Mouse (Mus musculus) forebrain, embryonic 15.5 days (tissue): ENCODE results near the gene Nudt16. TPM values are rescaled to one million over a fixed set of nuclear protein-coding genes. Genes with fewer than 3 reads are reported as not detected.
"Not testable (repeated sequence)": the region's sequence is repeated elsewhere in the genome, so short reads cannot be mapped to it uniquely, and the experiment has no call there.

Experiments used
- ATAC-seq: fragments of 200-750 bp; cut with Nextera tagmentation; replicated peaks from 2 replicates; pipeline ENCODE4 v1.8.0; 2017; ENCODE audit warnings: mild to moderate bottlenecking, moderate TSS enrichment, moderate library complexity
- H3K27ac ChIP-seq: fragments of 300-500 bp; sonication (generic); replicated peaks from 2 replicates; pipeline ENCODE4 v1.5.1; 2015; ENCODE audit warnings: mild to moderate bottlenecking, inconsistent platforms
- H3K27me3 ChIP-seq: fragments of 300-500 bp; sonication (generic); 2 replicates; pipeline ENCODE4 v1.6.1; 2015; ENCODE audit warnings: inconsistent platforms
- H3K36me3 ChIP-seq: fragments of 300-500 bp; sonication (generic); 2 replicates; pipeline ENCODE4 v1.6.1; 2015; ENCODE audit warnings: mild to moderate bottlenecking, inconsistent platforms
- H3K4me1 ChIP-seq: fragments of 300-500 bp; sonication (generic); 2 replicates; pipeline ENCODE4 v1.6.1; 2015; ENCODE audit warnings: inconsistent platforms
- H3K4me2 ChIP-seq: fragments of 300-500 bp; sonication (generic); replicated peaks from 2 replicates; pipeline ENCODE4 v1.6.1; 2015; ENCODE audit warnings: mild to moderate bottlenecking, inconsistent platforms
- H3K4me3 ChIP-seq: fragments of 300-500 bp; sonication (generic); 2 replicates; pipeline ENCODE4 v1.5.1; 2015; ENCODE audit warnings: mild to moderate bottlenecking, inconsistent platforms
- H3K9ac ChIP-seq: fragments of 300-500 bp; sonication (generic); replicated peaks from 2 replicates; pipeline ENCODE4 v1.6.1; 2015; ENCODE audit warnings: mild to moderate bottlenecking, inconsistent platforms
- H3K9me3 ChIP-seq: fragments of 300-500 bp; sonication (generic); 2 replicates; pipeline ENCODE4 v1.6.1; 2016; ENCODE audit warnings: inconsistent platforms
- WGBS: fragments of 180-500 bp; shearing (Covaris S2); methylation state at CpG from one replicate; pipeline ENCODE4 v1.1.7; 2015; ENCODE audit warnings: mixed read lengths; 5-methylcytosine and 5-hydroxymethylcytosine counted together
- polyA plus RNA-seq: library from polyadenylated mRNA; unstranded; fragments of >200 nt; fragmentation: Nextera tagmentation; extraction: Ambion mirVana; gene quantifications from 2 replicates; pipeline ENCODE4 v1.2.1, GENCODE M21; 2015

Nudt16 gene
- polyA plus RNA-seq: 28.4 and 33.1 TPM in 2 replicates

DNA sequence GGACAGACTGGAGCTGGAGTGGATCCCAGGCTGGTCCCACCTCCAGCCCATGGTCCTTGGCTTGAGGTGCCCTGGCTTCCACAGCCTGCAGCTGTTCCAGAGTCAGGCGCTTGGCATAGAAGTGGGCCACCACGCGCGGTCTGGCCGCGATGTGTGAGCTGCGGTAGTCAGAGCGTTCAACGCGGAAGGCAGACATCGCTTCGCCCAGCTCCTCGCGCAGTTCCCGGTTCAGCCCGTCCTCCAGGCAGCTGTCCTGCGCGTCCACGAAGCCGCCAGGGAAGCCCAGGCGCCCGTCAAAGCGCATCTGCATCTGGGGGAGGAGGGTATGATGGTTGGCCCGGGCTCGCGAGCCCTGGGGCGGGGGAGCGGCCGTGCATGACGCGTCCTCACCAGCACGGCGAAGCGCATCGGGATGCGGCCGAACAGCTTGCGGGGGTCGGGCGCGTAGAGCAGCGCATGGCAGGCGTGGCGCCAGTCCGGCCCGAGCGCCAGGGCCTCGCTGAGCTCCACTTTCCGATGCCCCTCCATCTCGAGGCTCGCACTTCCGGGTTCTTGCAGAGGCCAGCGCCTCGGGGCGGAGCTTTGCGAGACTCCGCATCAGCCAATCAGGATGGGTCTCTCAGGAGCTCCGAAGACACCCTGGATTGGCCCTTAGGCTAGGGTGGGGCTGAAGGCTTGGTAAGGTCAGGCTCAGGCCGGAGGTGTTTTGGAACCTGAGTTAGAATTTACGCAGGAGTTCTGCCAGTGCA, at the start of gene Nudt16:
Gene Nudt16, minus strand, starts transcription at position 572 of the 749 bp plus-strand sequence.
- peak within 1 kb of the TSS; percentile 91 for H3K4me2 ChIP-seq
- under 1% methylated on average over 58 of the region's 60 CpGs for WGBS
- no peaks in the 10 kb centered on the region for H3K9me3 ChIP-seq
- no peaks in the 10 kb centered on the region for H3K36me3 ChIP-seq
- peak within 1 kb of the TSS; percentile 90 for H3K27ac ChIP-seq
- peak; percentile 99 for ATAC-seq
- peak within 1 kb of the TSS; percentile 86 for H3K9ac ChIP-seq
- H3K27me3 ChIP-seq: no peaks in the 10 kb centered on the region
- H3K4me3 ChIP-seq: peak within 1 kb of the TSS; percentile 87
- peaks cover 25% of the 10 kb centered on the region for H3K4me1 ChIP-seq

DNA sequence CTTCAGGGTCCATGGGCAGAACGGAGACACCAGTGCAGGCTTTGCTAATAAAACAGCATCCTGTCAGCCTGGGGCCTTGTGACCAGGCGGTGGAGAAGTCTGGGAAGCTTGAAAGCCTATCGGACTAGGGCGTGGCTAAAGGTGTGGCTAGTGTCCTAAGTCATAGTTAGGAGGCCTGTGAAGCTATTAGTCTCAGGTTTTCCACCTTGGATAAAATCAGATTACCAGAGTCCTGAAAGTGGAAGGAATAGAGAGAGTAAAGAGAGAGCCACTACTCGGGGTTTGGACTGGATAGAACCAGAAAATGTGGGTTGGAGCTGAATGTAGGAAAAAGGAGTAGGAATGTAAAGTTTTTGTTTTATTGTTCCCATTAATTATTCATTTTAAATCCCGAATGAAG, 13.4 kb upstream of the Nudt16 start, which contains the start of gene 1700080E11Rik:
Gene 1700080E11Rik, minus strand, starts transcription at position 101 of the 400 bp plus-strand sequence.
- H3K9ac ChIP-seq: no peak within 1 kb of the TSS
- no peaks in the 10 kb centered on the region for H3K27me3 ChIP-seq
- H3K9me3 ChIP-seq: no peaks in the 10 kb centered on the region
- no peaks in the 10 kb centered on the region for H3K4me1 ChIP-seq
- no peaks in the 10 kb centered on the region for H3K36me3 ChIP-seq
- WGBS: 87% methylated on average over 6 of the region's 6 CpGs
- H3K4me2 ChIP-seq: no peak within 1 kb of the TSS
- no peak within 1 kb of the TSS for H3K27ac ChIP-seq
- no peak within 1 kb of the TSS for H3K4me3 ChIP-seq
- ATAC-seq: no peak

DNA sequence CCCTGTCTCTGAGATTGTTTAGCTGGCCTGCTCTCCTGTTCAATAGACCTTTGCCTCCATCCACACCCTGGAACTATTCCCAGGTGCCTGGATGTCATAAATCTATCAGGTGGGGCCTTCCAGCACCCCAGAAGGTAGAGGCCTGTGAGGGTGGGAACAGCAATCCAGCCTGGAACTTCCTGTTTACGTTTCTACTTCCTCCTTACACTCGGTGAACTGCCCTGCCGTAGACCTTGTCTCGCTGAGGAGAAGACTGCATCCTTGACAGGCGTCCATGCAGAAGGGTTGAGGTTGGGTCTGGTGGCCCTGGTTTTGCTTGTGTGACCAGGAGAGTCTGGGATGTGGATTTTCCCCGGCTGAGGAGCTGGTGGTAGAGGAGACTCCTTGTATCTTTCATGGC, 7.6 kb upstream of the Nudt16 start:
- no peaks in the 10 kb centered on the region for H3K9me3 ChIP-seq
- H3K4me2 ChIP-seq: no peak overlapping the region
- ATAC-seq: no peak
- H3K4me1 ChIP-seq: no peaks in the 10 kb centered on the region
- H3K4me3 ChIP-seq: no peak overlapping the region
- no peaks in the 10 kb centered on the region for H3K36me3 ChIP-seq
- no peak overlapping the region for H3K27ac ChIP-seq
- no peaks in the 10 kb centered on the region for H3K27me3 ChIP-seq
- no peak overlapping the region for H3K9ac ChIP-seq
- 88% methylated on average over 6 of the region's 6 CpGs for WGBS

DNA sequence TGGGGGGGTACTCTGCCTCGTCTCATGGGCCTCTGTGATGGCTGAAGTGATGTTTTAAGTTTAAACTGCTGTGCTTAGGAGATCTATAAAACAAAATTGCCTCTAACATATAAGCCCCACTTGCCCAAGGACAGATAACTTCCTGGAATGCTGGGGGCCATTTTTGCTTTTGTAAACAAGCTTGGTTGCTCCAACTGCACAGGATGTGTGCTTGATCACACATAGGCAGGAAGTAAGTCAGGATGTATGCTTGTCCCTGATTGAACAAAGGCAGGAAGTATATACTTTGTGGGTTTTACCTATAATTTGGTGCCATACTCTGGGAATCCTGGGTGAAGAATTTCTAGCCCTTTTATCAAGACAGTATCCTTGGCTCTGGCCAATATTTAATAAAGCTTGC, 4.8 kb upstream of the Nudt16 start:
- Histone ChIP-seq H3K9me3 (no peaks in the 10 kb centered on the region), H3K4me1 (peaks cover 4% of the 10 kb centered on the region; the same call in 1 of the 2 replicates), H3K4me2 (no peak overlapping the region), H3K27ac (no peak overlapping the region), H3K9ac (no peak overlapping the region), H3K4me3 (no peak overlapping the region), H3K27me3 (no peaks in the 10 kb centered on the region), H3K36me3 (no peaks in the 10 kb centered on the region)
- 36% methylated on average over 1 of the region's 1 CpGs for WGBS
- no peak for ATAC-seq

DNA sequence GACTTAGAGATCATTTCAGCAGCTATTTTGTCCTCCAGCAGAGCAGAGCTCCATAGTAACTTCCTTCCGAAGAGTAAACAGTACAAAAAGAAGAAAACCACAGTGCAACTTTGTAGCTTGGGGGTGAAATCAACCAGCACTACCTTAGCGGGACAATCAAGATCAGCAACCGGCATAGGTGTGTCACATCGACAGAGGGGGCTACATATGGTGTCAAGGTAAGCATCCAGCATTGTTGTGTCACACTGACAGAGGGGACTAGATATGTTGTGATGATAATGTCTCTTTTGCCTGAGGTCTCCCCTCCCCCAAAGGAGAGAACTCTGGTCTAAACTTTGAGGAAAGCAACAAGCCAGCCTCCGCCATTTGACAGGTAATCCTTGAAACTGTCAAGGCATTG, 2.9 kb upstream of the Nudt16 start:
- Histone ChIP-seq H3K27me3 (no peaks in the 10 kb centered on the region), H3K4me1 (peaks cover 19% of the 10 kb centered on the region), H3K36me3 (no peaks in the 10 kb centered on the region), H3K9ac (no peak overlapping the region), H3K27ac (no peak overlapping the region), H3K4me2 (no peak overlapping the region), H3K9me3 (no peaks in the 10 kb centered on the region), H3K4me3 (no peak overlapping the region)
- 88% methylated on average over 5 of the region's 5 CpGs for WGBS
- ATAC-seq: no peak

DNA sequence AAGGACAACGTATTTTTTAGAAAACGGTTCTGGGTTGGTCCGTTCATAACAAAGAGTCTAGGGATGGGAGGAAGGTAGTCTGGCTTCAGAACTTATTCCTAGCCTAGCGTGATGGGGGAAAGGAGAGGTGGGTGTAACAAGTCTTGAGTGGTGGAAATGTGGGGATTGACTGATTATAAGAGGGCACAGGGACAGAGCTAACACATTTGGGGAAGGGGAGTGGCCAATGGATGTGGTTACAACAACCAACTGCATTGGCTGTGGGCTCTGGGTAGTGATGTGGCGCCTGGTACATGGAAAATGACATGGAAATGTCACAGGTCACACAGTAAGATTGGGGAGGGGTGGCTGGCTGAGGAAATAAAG, 361 bp upstream of the Nudt16 start:
- 21% methylated on average over 5 of the region's 5 CpGs for WGBS
- H3K4me2 ChIP-seq: peak overlapping the region; percentile 91
- ATAC-seq: peak; percentile 55
- H3K9ac ChIP-seq: peak overlapping the region; percentile 86
- H3K9me3 ChIP-seq: no peaks in the 10 kb centered on the region
- H3K36me3 ChIP-seq: no peaks in the 10 kb centered on the region
- peaks cover 25% of the 10 kb centered on the region for H3K4me1 ChIP-seq
- H3K27ac ChIP-seq: peak overlapping the region; percentile 90
- H3K4me3 ChIP-seq: peak overlapping the region; percentile 87
- H3K27me3 ChIP-seq: no peaks in the 10 kb centered on the region

DNA sequence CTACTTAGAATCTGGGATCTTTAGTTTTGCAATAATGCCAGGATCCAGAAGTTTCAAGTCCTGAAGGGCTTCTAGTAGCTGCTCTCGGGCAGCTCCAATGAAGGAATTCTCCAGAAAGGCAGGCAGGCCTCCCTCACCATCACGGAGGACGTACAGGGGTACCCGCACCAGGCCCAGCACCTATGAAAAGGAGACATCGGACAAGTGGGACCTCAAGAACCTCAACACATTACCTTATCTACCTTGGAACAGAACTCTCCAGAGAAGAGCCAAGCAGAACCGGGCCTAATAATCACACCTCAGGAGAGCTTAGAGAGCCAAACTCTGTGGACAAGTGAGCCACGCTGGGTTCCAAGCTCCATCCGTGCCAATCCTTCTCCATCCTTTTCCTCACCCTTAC, 1.3 kb downstream of the Nudt16 start:
- ATAC-seq: no peak
- WGBS: 88% methylated on average over 8 of the region's 8 CpGs
- Histone ChIP-seq H3K36me3 (no peaks in the 10 kb centered on the region), H3K9ac (0 out of 2 replicates have a peak overlapping the region, but pooled peaks have one; percentile 86), H3K9me3 (no peaks in the 10 kb centered on the region), H3K27ac (no peak overlapping the region), H3K4me2 (peak overlapping the region; percentile 91; the same call in 1 of the 2 replicates), H3K4me3 (peak overlapping the region; percentile 87; the same call in 1 of the 2 replicates), H3K27me3 (no peaks in the 10 kb centered on the region), H3K4me1 (peaks cover 25% of the 10 kb centered on the region)

DNA sequence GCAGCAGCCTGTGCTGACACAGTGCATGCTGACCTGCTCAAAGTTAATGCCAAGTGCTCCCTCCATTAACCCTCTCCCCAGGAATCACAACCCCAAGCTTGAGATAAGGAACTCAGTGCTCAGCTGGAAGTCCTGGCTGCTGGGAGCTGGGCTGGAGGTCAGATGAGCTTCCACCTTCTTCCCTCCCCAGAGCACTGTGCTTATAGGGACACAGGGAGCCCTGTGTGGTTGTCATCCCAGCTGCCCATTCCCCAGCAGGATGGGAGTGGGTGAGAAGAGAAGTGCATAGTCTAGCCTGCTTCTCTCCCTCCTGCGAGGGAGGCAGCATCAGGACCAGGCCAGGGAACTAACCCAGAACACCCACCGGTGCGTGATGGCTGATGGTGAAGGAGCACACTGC, 6.4 kb downstream of the Nudt16 start:
- WGBS: 88% methylated on average over 3 of the region's 3 CpGs
- H3K36me3 ChIP-seq, H3K9me3 ChIP-seq, H3K4me2 ChIP-seq, H3K27me3 ChIP-seq, H3K4me3 ChIP-seq, H3K9ac ChIP-seq, H3K27ac ChIP-seq, ATAC-seq: not testable (repeated sequence)
- H3K4me1 ChIP-seq: peaks cover 11% of the 10 kb centered on the region

DNA sequence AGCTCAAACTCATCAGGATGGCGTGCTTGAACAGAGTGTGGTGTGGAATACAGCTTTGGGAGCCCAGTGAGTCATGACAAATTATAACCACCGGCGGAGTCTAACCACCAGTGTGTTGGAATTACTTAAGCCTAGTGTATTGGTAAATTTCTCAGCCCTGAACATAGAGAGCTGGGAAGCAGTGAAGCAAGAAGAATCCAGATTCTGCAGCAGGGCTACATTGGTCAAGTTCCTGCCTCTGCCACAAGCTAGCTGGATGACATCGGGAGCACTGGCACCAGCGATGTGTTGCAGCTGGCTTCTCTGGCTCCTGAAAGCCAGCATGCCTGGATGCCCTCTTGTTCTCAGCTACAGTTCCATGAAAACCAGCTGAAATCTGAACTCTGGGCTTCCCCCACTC, 27.7 kb downstream of the Nudt16 start:
- H3K9ac ChIP-seq: no peak overlapping the region
- no peak overlapping the region for H3K4me3 ChIP-seq
- no peaks in the 10 kb centered on the region for H3K27me3 ChIP-seq
- H3K36me3 ChIP-seq: no peaks in the 10 kb centered on the region
- no peak for ATAC-seq
- no peaks in the 10 kb centered on the region for H3K9me3 ChIP-seq
- H3K27ac ChIP-seq: no peak overlapping the region
- WGBS: 83% methylated on average over 5 of the region's 5 CpGs
- no peak overlapping the region for H3K4me2 ChIP-seq
- H3K4me1 ChIP-seq: no peaks in the 10 kb centered on the region

DNA sequence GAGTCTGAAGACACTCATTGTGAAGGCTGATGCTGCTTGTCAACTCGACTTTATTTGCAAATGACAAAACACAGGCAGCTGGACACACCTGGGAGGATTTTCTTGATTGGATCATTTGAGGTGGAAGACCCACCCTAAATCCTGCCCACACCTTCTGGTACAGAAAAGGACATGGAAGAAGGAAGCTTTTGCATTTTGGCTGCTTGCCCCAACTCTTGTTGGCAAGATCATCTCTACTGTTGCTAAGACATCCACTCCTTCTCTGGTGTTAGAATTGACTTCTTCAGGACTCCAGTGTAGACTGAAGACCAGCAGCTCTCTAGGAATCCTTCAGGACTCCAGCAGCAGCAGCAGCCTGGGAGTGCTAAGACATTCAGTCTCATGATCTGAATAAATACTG, 29.7 kb downstream of the Nudt16 start:
- 62% methylated on average over 1 of the region's 1 CpGs for WGBS
- no peaks in the 10 kb centered on the region for H3K9me3 ChIP-seq
- no peak overlapping the region for H3K4me2 ChIP-seq
- no peak overlapping the region for H3K4me3 ChIP-seq
- no peak overlapping the region for H3K9ac ChIP-seq
- no peak overlapping the region for H3K27ac ChIP-seq
- no peaks in the 10 kb centered on the region for H3K27me3 ChIP-seq
- ATAC-seq: no peak
- no peaks in the 10 kb centered on the region for H3K4me1 ChIP-seq
- no peaks in the 10 kb centered on the region for H3K36me3 ChIP-seq

DNA sequence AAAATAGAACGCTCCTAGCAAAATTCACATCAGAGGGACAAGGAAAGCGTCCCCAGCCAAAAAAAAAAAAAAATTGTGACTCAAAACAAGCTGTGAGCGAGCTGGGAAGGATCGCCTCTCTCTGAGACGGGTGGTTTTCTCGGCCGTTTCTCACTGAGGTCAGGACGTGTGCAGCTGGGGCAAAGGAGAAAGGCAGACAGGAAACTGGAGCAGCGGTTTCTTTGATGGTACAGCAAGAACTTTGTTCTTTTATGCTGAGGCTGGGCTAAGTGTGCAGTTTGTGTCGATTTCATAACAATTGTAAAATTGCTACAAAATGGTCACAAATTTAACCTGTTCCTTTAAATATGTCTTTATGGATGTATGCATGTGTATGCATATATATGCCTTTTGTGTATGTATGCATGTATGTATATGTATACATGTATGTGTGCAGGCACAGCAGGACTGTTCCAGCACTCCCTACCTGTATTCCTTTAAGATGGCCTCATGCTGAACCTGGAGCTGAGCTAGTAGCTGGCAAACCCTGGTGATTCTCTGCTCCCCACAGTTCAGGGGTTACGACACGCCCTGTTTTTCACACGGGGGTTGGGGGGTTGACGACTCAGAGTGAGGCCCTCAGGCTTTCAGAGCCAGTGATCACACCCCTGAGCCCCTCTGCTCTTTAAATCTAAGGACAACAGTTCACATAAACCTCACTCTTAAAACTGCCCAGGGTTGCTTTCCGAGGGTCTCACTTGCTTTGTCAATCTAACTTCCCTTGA, 30.6 kb downstream of the Nudt16 start:
- ATAC-seq: no peak
- 77% methylated on average over 15 of the region's 15 CpGs for WGBS
- no peaks in the 10 kb centered on the region for H3K4me1 ChIP-seq

DNA sequence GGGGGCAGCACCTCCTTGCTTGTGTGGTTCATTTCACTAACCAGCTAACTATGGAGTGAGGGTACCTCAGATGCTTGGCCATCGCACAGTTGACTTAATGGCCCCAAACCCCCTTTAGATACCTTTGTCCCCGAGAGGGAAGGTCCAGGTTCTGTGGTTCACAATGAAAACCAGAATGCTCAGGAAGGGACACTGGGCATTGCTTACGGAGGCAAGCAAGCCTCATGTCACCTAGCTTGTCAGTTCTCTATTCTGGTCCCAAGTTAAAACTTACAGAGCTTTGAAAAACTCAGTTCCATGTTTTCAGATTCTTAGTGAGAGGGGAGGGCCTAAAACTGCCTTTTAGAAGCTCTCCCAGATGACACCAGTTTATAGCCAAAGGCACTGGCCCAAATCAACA, 51.4 kb downstream of the Nudt16 start:
- no peak overlapping the region for H3K4me2 ChIP-seq
- H3K4me3 ChIP-seq: no peak overlapping the region
- no peak for ATAC-seq
- H3K4me1 ChIP-seq: no peaks in the 10 kb centered on the region
- H3K9me3 ChIP-seq: no peaks in the 10 kb centered on the region
- WGBS: 92% methylated on average over 3 of the region's 3 CpGs
- H3K36me3 ChIP-seq: peaks cover 17% of the 10 kb centered on the region
- no peak overlapping the region for H3K9ac ChIP-seq
- no peak overlapping the region for H3K27ac ChIP-seq
- no peaks in the 10 kb centered on the region for H3K27me3 ChIP-seq

More for the DNA sequence above, 30.6 kb downstream of the Nudt16 start:
- H3K4me3 ChIP-seq: no peak overlapping the region
- H3K36me3 ChIP-seq: no peaks in the 10 kb centered on the region
- H3K9me3 ChIP-seq: no peaks in the 10 kb centered on the region
- H3K27me3 ChIP-seq: no peaks in the 10 kb centered on the region
- H3K27ac ChIP-seq: no peak overlapping the region
- no peak overlapping the region for H3K4me2 ChIP-seq
- H3K9ac ChIP-seq: no peak overlapping the region
